Mouse (Mus musculus) liver, adult 2 months (tissue): Measurements from ENCODE around the gene 1600014C10Rik.

Experiments
- CTCF ChIP-seq: fragments of 200-500 bp; IDR thresholded peaks from 2 replicates; pipeline ENCODE4 v1.5.1; 2011; ENCODE audit warnings: low read depth, low read length, control low read depth
- POLR2A ChIP-seq: fragments of 200-500 bp; IDR thresholded peaks from 2 replicates; pipeline ENCODE4 v1.6.1; 2011; ENCODE audit warnings: low read length, control low read depth; ENCODE audit not compliant: insufficient read depth; ENCODE audit errors: extremely low read depth

GRCm38 (mm10) chr7:38200606-38201289 lies 17.7 kb downstream of the 1600014C10Rik start:
- no peak for TF ChIP-seq POLR2A
- TF ChIP-seq CTCF = peak; percentile 100
